ENCODE assay signal across 21 mouse cellular contexts in genomic region chr2:14251938-14252337, GRCm38 (mm10). TPM values are rescaled to one million over a fixed set of nuclear protein-coding genes. Genes with fewer than 3 reads are reported as not detected.
DNase-seq lines count a peak whose midpoint lies in the region; ATAC-seq and TF ChIP-seq lines count a peak whose summit lies in the region.
"Had no signal": no experiment of that assay in that cellular context is flagged by ENCODE, and none has a peak within 500 bp of the region (broad histone marks: within the 10 kb centered on the region; RNA-seq: fewer than 3 reads in every experiment).

No protein-coding gene starts in this region.

- no peaks in the 10 kb centered on the region for H3K27me3 ChIP-seq in hindbrain, postnatal 0 days (ENCODE audit: insufficient read depth, low read length)
- H3K27me3 ChIP-seq in hindbrain, embryonic 16.5 days (replicated peaks; ENCODE audit: control insufficient read depth, insufficient read depth, low read length), result no peaks in the 10 kb centered on the region
- H3K27me3 ChIP-seq in midbrain, embryonic 14.5 days (ENCODE audit: control insufficient read depth, insufficient read depth, low read length), result no peaks in the 10 kb centered on the region
- H3K27me3 ChIP-seq in midbrain, embryonic 16.5 days (ENCODE audit: control insufficient read depth, insufficient read depth, low read depth, low read length), result no peaks in the 10 kb centered on the region
- H3K27me3 ChIP-seq in splenic B cell, adult 2 months (ENCODE audit: control insufficient read depth, insufficient read depth, low read length, poor library complexity, severe bottlenecking), result no peaks in the 10 kb centered on the region
- H3K27me3 ChIP-seq: lung, embryonic 15.5 days; midbrain, embryonic 15.5 days had no signal

- H3K4me2 ChIP-seq in hindbrain, postnatal 0 days (ENCODE audit: low read depth, low read length), result no peak overlapping the region
- H3K4me2 ChIP-seq in hindbrain, embryonic 16.5 days (ENCODE audit: low read length), result no peak overlapping the region
- H3K4me2 ChIP-seq in midbrain, embryonic 14.5 days (ENCODE audit: low read length), result no peak overlapping the region
- no peak overlapping the region for H3K4me2 ChIP-seq in midbrain, embryonic 16.5 days (ENCODE audit: low read length)
- H3K4me2 ChIP-seq: lung, embryonic 15.5 days; midbrain, embryonic 15.5 days had no signal

- no peak overlapping the region for H3K9ac ChIP-seq in hindbrain, postnatal 0 days (replicated peaks; ENCODE audit: low read length)
- H3K9ac ChIP-seq in hindbrain, embryonic 16.5 days (ENCODE audit: low read depth, low read length), result no peak overlapping the region
- no peak overlapping the region for H3K9ac ChIP-seq in midbrain, embryonic 14.5 days (replicated peaks; ENCODE audit: low read length)
- H3K9ac ChIP-seq in midbrain, embryonic 16.5 days (ENCODE audit: low read depth, low read length), result no peak overlapping the region
- H3K9ac ChIP-seq: liver, embryonic 14.5 days; lung, embryonic 15.5 days; midbrain, embryonic 15.5 days had no signal

- H3K27ac ChIP-seq in hindbrain, postnatal 0 days, result no peak overlapping the region
- H3K27ac ChIP-seq in hindbrain, embryonic 16.5 days (ENCODE audit: low read depth, low read length), result no peak overlapping the region
- H3K27ac ChIP-seq in midbrain, embryonic 14.5 days (replicated peaks; ENCODE audit: low read depth, low read length), result no peak overlapping the region
- H3K27ac ChIP-seq in midbrain, embryonic 16.5 days (ENCODE audit: low read length), result no peak overlapping the region
- H3K27ac ChIP-seq: embryonic facial prominence, embryonic 10.5 days; forebrain, embryonic 10.5 days; heart, embryonic 10.5 days; hindbrain, embryonic 10.5 days; liver, embryonic 14.5 days; lung, embryonic 15.5 days; midbrain, embryonic 15.5 days had no signal

- no peaks in the 10 kb centered on the region for H3K9me3 ChIP-seq in hindbrain, postnatal 0 days (ENCODE audit: low read length)
- H3K9me3 ChIP-seq in hindbrain, embryonic 16.5 days (ENCODE audit: control insufficient read depth, low read length), result no peaks in the 10 kb centered on the region
- H3K9me3 ChIP-seq in midbrain, embryonic 14.5 days (ENCODE audit: control insufficient read depth, low read length), result no peaks in the 10 kb centered on the region
- H3K9me3 ChIP-seq in midbrain, embryonic 16.5 days (replicated peaks; ENCODE audit: control insufficient read depth, low read length, poor library complexity, severe bottlenecking), result no peaks in the 10 kb centered on the region
- H3K9me3 ChIP-seq: embryonic facial prominence, embryonic 10.5 days; forebrain, embryonic 10.5 days; heart, embryonic 10.5 days; hindbrain, embryonic 10.5 days; lung, embryonic 15.5 days; midbrain, embryonic 15.5 days had no signal

- H3K4me1 ChIP-seq in hindbrain, postnatal 0 days (ENCODE audit: insufficient read depth, low read length), result no peaks in the 10 kb centered on the region
- H3K4me1 ChIP-seq in hindbrain, embryonic 16.5 days (ENCODE audit: control insufficient read depth, insufficient read depth, low read depth, low read length), result no peaks in the 10 kb centered on the region
- no peaks in the 10 kb centered on the region for H3K4me1 ChIP-seq in midbrain, embryonic 14.5 days (ENCODE audit: control insufficient read depth, insufficient read depth, low read length)
- no peaks in the 10 kb centered on the region for H3K4me1 ChIP-seq in midbrain, embryonic 16.5 days (ENCODE audit: control insufficient read depth, insufficient read depth, low read length)
- H3K4me1 ChIP-seq: embryonic facial prominence, embryonic 10.5 days; forebrain, embryonic 10.5 days; heart, embryonic 10.5 days; hindbrain, embryonic 10.5 days; lung, embryonic 15.5 days; midbrain, embryonic 15.5 days had no signal

- peak; percentile 9 for DNase-seq in hindbrain, postnatal 0 days (ENCODE audit: low spot score)
- DNase-seq in midbrain, embryonic 14.5 days, result peak; percentile 4
- DNase-seq in brain, embryonic 14.5 days (ENCODE audit: low read depth), result peak; percentile 5
- DNase-seq in splenic B cell, adult 2 months (ENCODE audit: low read depth, low spot score), result peak; percentile 33
- no peak for DNase-seq in right cerebral cortex, adult 2 months (ENCODE audit: low spot score in 2 of 2)
- DNase-seq in lung, postnatal 25 days (ENCODE audit: low spot score), result no peak
- DNase-seq: adrenal gland, postnatal 10 days; cerebellum, adult 11 months; cerebellum, adult 9-11 months; kidney, adult 18-20 months; kidney, postnatal 10 days had no signal

- ATAC-seq in hindbrain, postnatal 0 days, result no peak
- no peak for ATAC-seq in hindbrain, embryonic 16.5 days
- no peak for ATAC-seq in midbrain, embryonic 14.5 days (ENCODE audit: low FRiP score, low TSS enrichment)
- ATAC-seq in midbrain, embryonic 16.5 days, result no peak
- ATAC-seq: activated CD4-positive, CD25-positive, alpha-beta regulatory T cell, adult 4 months; midbrain, embryonic 15.5 days had no signal

- H3K4me3 ChIP-seq in hindbrain, postnatal 0 days (ENCODE audit: low read length), result no peak overlapping the region
- H3K4me3 ChIP-seq in hindbrain, embryonic 16.5 days (ENCODE audit: low read length), result no peak overlapping the region
- no peak overlapping the region for H3K4me3 ChIP-seq in midbrain, embryonic 14.5 days (replicated peaks; ENCODE audit: low read depth, low read length)
- H3K4me3 ChIP-seq in midbrain, embryonic 16.5 days (ENCODE audit: low read depth, low read length), result no peak overlapping the region
- H3K4me3 ChIP-seq: embryonic facial prominence, embryonic 10.5 days; forebrain, embryonic 10.5 days; heart, embryonic 10.5 days; hindbrain, embryonic 10.5 days; lung, embryonic 15.5 days; midbrain, embryonic 15.5 days had no signal

- TF ChIP-seq CTCF in hindbrain, postnatal 0 days (IDR thresholded peaks at IDR 0.05; ENCODE audit: low read depth), result peak; percentile 26
- no peak for TF ChIP-seq CTCF in brain, embryonic 14.5 days (IDR thresholded peaks at IDR 0.05; ENCODE audit: borderline replicate concordance, extremely low read depth, insufficient read depth, insufficient read length)

- no peaks in the 10 kb centered on the region for H3K36me3 ChIP-seq in hindbrain, postnatal 0 days (ENCODE audit: insufficient read depth, low read length)
- no peaks in the 10 kb centered on the region for H3K36me3 ChIP-seq in hindbrain, embryonic 16.5 days (ENCODE audit: control insufficient read depth, insufficient read depth, low read length)
- no peaks in the 10 kb centered on the region for H3K36me3 ChIP-seq in midbrain, embryonic 14.5 days (ENCODE audit: control insufficient read depth, insufficient read depth, low read length)
- H3K36me3 ChIP-seq in midbrain, embryonic 16.5 days (ENCODE audit: control insufficient read depth, insufficient read depth, low read length), result no peaks in the 10 kb centered on the region
- H3K36me3 ChIP-seq in splenic B cell, adult 2 months (ENCODE audit: control insufficient read depth, insufficient read depth, low read length, poor library complexity, severe bottlenecking), result no peaks in the 10 kb centered on the region
- H3K36me3 ChIP-seq: embryonic facial prominence, embryonic 10.5 days; forebrain, embryonic 10.5 days; heart, embryonic 10.5 days; hindbrain, embryonic 10.5 days; lung, embryonic 15.5 days; midbrain, embryonic 15.5 days had no signal

- no peak for TF ChIP-seq POLR2A in brain, embryonic 14.5 days (IDR thresholded peaks at IDR 0.05; ENCODE audit: borderline replicate concordance, extremely low read depth, insufficient read depth, insufficient read length, poor library complexity, severe bottlenecking)

- 76% methylated on average over 3 of the region's 3 CpGs for WGBS in hindbrain, postnatal 0 days
- WGBS in hindbrain, embryonic 16.5 days, result 78% methylated on average over 3 of the region's 3 CpGs
- 81% methylated on average over 3 of the region's 3 CpGs for WGBS in midbrain, embryonic 14.5 days
- WGBS in midbrain, embryonic 16.5 days, result 78% methylated on average over 3 of the region's 3 CpGs

RNA-seq across cellular contexts. Expression of gene Mrc1, which starts 22.7 kb away (rescaled TPM):
- 6.0 and 10.3 TPM in 2 replicates for total RNA-seq in hindbrain, postnatal 0 days (2014; rRNA removed)
- 3.6 and 4.7 TPM in 2 replicates for polyA plus RNA-seq in hindbrain, postnatal 0 days (2015; fragmentation: Nextera tagmentation; extraction: Ambion mirVana)
- 5.9 and 7.0 TPM in 2 replicates for polyA plus RNA-seq in hindbrain, embryonic 16.5 days (2015; fragmentation: Nextera tagmentation; extraction: Ambion mirVana)
- polyA plus RNA-seq in midbrain, embryonic 14.5 days (2014; fragmentation: Nextera tagmentation; extraction: Ambion mirVana), result 0.15 and 6.8 TPM in 2 replicates
- 4.8 and 6.0 TPM in 2 replicates for polyA plus RNA-seq in midbrain, embryonic 16.5 days (2015; fragmentation: Nextera tagmentation; extraction: Ambion mirVana)
- 3.2 and 5.1 TPM in 2 replicates for polyA plus RNA-seq in brain, embryonic 14.5 days (2012; rRNA removed)

Comparison
In these comparisons a context has a peak if more than half of its experiments do, and no peak if none do; other contexts are left out.
1. DNase-seq: peak in hindbrain, postnatal 0 days (single experiment), midbrain, embryonic 14.5 days (single experiment), brain, embryonic 14.5 days (single experiment) and splenic B cell, adult 2 months (single experiment); none in right cerebral cortex, adult 2 months (0 of 2) and lung, postnatal 25 days (single experiment).